Mouse (Mus musculus) liver, adult 2 months (tissue): ENCODE data around the gene Pgm2l1. TPM values are rescaled to one million over a fixed set of nuclear protein-coding genes. Genes with fewer than 3 reads are reported as not detected.

Source experiments
- DNase-seq: peaks from one replicate; pipeline ENCODE4 v3.0.0-alpha.2; 2011; ENCODE audit warnings: low read depth, low spot score; ENCODE audit errors: extremely low read depth
- H3K27ac ChIP-seq: fragments of 200-500 bp; replicated peaks from 2 replicates; pipeline ENCODE4 v1.5.1; 2012; ENCODE audit warnings: low read depth, mild to moderate bottlenecking, control low read depth, inconsistent platforms, low read length; ENCODE audit not compliant: insufficient read depth
- H3K27me3 ChIP-seq: fragments of 200-500 bp; 2 replicates; pipeline ENCODE4 v1.6.1; 2012; ENCODE audit warnings: mild to moderate bottlenecking, moderate library complexity, low read length, inconsistent platforms; ENCODE audit not compliant: control insufficient read depth, insufficient read depth
- H3K36me3 ChIP-seq: fragments of 200-500 bp; 2 replicates; pipeline ENCODE4 v1.6.1; 2012; ENCODE audit warnings: low read length, inconsistent platforms; ENCODE audit not compliant: control insufficient read depth, insufficient read depth
- H3K4me1 ChIP-seq: fragments of 200-500 bp; 2 replicates; pipeline ENCODE4 v1.6.1; 2011; ENCODE audit warnings: low read length; ENCODE audit not compliant: control insufficient read depth, insufficient read depth
- H3K4me3 ChIP-seq: fragments of 200-500 bp; 2 replicates; pipeline ENCODE4 v1.5.1; 2011; ENCODE audit warnings: low read depth, mild to moderate bottlenecking, control low read depth, low read length, moderate library complexity; ENCODE audit not compliant: insufficient read depth
- H3K79me2 ChIP-seq: fragments of 200-500 bp; 2 replicates; pipeline ENCODE4 v1.6.1; 2012; ENCODE audit warnings: inconsistent platforms, mild to moderate bottlenecking, low read length, moderate library complexity; ENCODE audit not compliant: control insufficient read depth, insufficient read depth
- H3K9ac ChIP-seq: fragments of 200-500 bp; 2 replicates; pipeline ENCODE4 v1.6.1; 2012; ENCODE audit warnings: low read depth, mild to moderate bottlenecking, control low read depth, inconsistent platforms, low read length
- CTCF ChIP-seq: fragments of 200-500 bp; IDR thresholded peaks from 2 replicates; pipeline ENCODE4 v1.5.1; 2011; ENCODE audit warnings: low read depth, low read length, control low read depth
- POLR2A ChIP-seq: fragments of 200-500 bp; IDR thresholded peaks from 2 replicates; pipeline ENCODE4 v1.6.1; 2011; ENCODE audit warnings: low read length, control low read depth; ENCODE audit not compliant: insufficient read depth; ENCODE audit errors: extremely low read depth
- WGBS: fragments of 180-500 bp; shearing (Covaris S2); methylation state at CpG from one replicate; pipeline ENCODE4 v1.1.7; 2018; 5-methylcytosine and 5-hydroxymethylcytosine counted together
- polyA plus RNA-seq: library from polyadenylated mRNA; depleted of rRNA; stranded (reverse); fragments of >200 nt; gene quantifications from 2 replicates; pipeline ENCODE4 v1.2.3, GENCODE M21; 2012
- total RNA-seq: library from RNA; depleted of rRNA; stranded (reverse); fragments of >200 nt; gene quantifications from 2 replicates; pipeline ENCODE4 v1.2.3, GENCODE M21; 2014

Gene Pgm2l1
- total and polyA plus RNA-seq, 2 experiments, result 0.59 to 3.6 TPM

GRCm38 (mm10) chr7:100309679-100310078 is 82.5 kb downstream of the Pgm2l1 start:
- Histone ChIP-seq H3K4me3 (no peak overlapping the region), H3K79me2 (no peaks in the 10 kb centered on the region), H3K27ac (no peak overlapping the region), H3K4me1 (no peaks in the 10 kb centered on the region), H3K27me3 (no peaks in the 10 kb centered on the region), H3K36me3 (no peaks in the 10 kb centered on the region), H3K9ac (no peak overlapping the region)
- no peak for DNase-seq
- WGBS, result 75% methylated on average over 6 of the region's 6 CpGs
- no peak for TF ChIP-seq CTCF
- TF ChIP-seq POLR2A, result no peak

DNA sequence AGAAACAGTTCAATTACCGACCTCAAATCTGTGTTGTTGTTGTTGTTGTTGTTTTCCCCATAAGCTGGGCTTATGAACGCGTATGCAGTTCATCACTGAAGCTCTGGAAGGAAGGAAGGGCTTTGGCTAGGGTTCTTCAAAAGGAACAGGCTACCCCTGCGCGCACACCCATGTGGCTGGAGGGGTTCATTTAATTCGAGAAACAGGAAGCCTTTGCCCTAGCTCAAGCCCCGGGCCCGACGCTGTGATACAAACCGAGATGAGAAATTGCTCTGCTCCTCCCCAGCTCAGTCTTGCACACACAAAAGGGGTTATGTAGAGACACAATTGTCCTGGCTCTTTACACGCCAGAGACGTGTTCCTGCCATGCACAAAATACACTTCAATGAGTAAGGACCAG is 83.1 kb downstream of the Pgm2l1 start:
- no peaks in the 10 kb centered on the region for H3K4me1 ChIP-seq
- no peaks in the 10 kb centered on the region for H3K36me3 ChIP-seq
- no peak overlapping the region for H3K4me3 ChIP-seq
- 84% methylated on average over 12 of the region's 12 CpGs for WGBS
- no peaks in the 10 kb centered on the region for H3K27me3 ChIP-seq
- DNase-seq, result no peak
- H3K79me2 ChIP-seq, result no peaks in the 10 kb centered on the region
- H3K27ac ChIP-seq, result no peak overlapping the region
- no peak overlapping the region for H3K9ac ChIP-seq
- no peak for TF ChIP-seq POLR2A
- TF ChIP-seq CTCF, result no peak

GRCm38 (mm10) chr7:100312716-100313115 is 85.5 kb downstream of the Pgm2l1 start:
- H3K36me3 ChIP-seq, result no peaks in the 10 kb centered on the region
- WGBS, result 81% methylated on average over 4 of the region's 4 CpGs
- no peak overlapping the region for H3K4me3 ChIP-seq
- no peak overlapping the region for H3K27ac ChIP-seq
- no peaks in the 10 kb centered on the region for H3K27me3 ChIP-seq
- DNase-seq, result no peak
- H3K4me1 ChIP-seq, result no peaks in the 10 kb centered on the region
- no peak for TF ChIP-seq CTCF
- TF ChIP-seq POLR2A, result no peak
- no peak overlapping the region for H3K9ac ChIP-seq
- no peaks in the 10 kb centered on the region for H3K79me2 ChIP-seq

DNA sequence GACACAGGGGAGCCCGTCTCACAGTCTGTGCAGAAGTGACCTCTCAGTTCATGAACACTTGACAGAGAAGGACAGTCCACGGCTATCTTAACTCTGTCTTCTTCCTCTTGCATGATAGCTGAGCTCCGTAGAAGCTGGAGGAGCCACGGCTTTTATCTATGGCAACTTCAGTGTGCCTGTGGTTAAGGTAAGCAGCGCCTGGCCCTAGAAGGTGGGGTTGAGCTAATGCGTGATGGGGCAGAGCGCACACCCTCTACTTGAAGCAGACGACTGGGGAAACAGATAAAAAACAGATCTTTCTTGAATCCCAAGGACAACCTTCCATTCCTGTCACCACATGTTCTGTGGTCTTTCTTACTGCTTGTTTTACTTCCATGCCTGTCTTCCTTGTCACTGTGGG is 89.7 kb downstream of the Pgm2l1 start:
- no peak overlapping the region for H3K4me3 ChIP-seq
- no peak overlapping the region for H3K27ac ChIP-seq
- TF ChIP-seq CTCF (no peak), POLR2A (no peak)
- H3K36me3 ChIP-seq, result no peaks in the 10 kb centered on the region
- no peaks in the 10 kb centered on the region for H3K79me2 ChIP-seq
- WGBS, result 87% methylated on average over 8 of the region's 8 CpGs
- no peaks in the 10 kb centered on the region for H3K4me1 ChIP-seq
- no peaks in the 10 kb centered on the region for H3K27me3 ChIP-seq
- no peak overlapping the region for H3K9ac ChIP-seq
- no peak for DNase-seq

GRCm38 (mm10) chr7:100317534-100317933 is 90.3 kb downstream of the Pgm2l1 start:
- Histone ChIP-seq H3K36me3 (no peaks in the 10 kb centered on the region), H3K27ac (no peak overlapping the region), H3K9ac (no peak overlapping the region), H3K27me3 (no peaks in the 10 kb centered on the region), H3K4me3 (no peak overlapping the region), H3K79me2 (no peaks in the 10 kb centered on the region), H3K4me1 (no peaks in the 10 kb centered on the region)
- TF ChIP-seq CTCF (no peak), POLR2A (no peak)
- WGBS, result 95% methylated on average over 5 of the region's 5 CpGs
- DNase-seq, result no peak

- Histone ChIP-seq H3K27ac (no peak overlapping the region), H3K9ac (no peak overlapping the region), H3K4me3 (no peak overlapping the region), H3K36me3 (peaks cover 7% of the 10 kb centered on the region; the same call in 1 of the 2 replicates), H3K27me3 (no peaks in the 10 kb centered on the region), H3K79me2 (no peaks in the 10 kb centered on the region), H3K4me1 (no peaks in the 10 kb centered on the region)
- no peak for DNase-seq
- 75% methylated on average over 3 of the region's 3 CpGs for WGBS
- TF ChIP-seq CTCF, result no peak
- TF ChIP-seq POLR2A, result no peak
Measured at GRCm38 (mm10) chr7:100323721-100324120, 96.5 kb downstream of the Pgm2l1 start.
